Mouse (Mus musculus): ENCODE measurements at regions not wholly inside any gene's neighbourhood (a gene's known extent, or its start where the extent isn't known, plus 50 kb on each side); places are given as distances from the start of the nearest gene placed in this dataset.

DNA sequence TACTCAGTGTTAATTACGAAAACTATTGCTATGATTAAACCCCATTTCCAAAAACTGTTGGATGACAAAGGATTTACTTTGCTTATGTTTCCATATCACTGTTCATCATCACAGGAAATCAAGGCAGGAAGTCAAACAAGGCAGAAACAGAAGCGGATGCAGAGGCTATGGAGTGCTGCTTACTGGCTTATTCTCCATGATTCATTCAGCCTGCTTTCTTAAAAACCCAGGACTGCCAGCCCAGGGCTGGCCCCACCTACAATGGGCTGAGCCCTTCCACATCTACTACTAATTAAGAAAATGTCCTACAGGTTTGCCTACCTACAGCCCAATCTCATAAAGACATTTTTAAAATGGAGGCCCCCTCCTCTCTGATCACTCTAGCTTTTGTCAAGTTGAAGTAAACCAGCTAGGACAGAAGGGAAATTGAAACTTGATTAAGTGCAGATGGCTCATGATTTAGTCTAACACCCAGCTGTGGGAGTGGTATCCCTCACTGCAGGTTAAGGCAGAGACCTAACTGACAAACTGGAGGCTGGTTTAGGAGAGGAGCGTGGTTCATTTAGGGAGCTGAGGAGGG is 240.1 kb downstream of the Snx13 start:
- no peak for TF ChIP-seq POLR2A (IDR thresholded peaks at IDR 0.05; ENCODE audit: extremely low read depth, insufficient read depth, low read length)
- TF ChIP-seq CTCF (IDR thresholded peaks at IDR 0.05; ENCODE audit: low read depth, low read length): no peak

Measured in liver, adult 2 months (tissue).